Mouse (Mus musculus): ENCODE measurements at regions not wholly inside any gene's neighbourhood (a gene's known extent, or its start where the extent isn't known, plus 50 kb on each side); places are given as distances from the start of the nearest gene placed in this dataset.

- no peaks in the 10 kb centered on the region for H3K36me3 ChIP-seq (ENCODE audit: control insufficient read depth, insufficient read depth, low read length)
- WGBS = 87% methylated on average over 10 of the region's 10 CpGs
- H3K4me3 ChIP-seq (ENCODE audit: control insufficient read depth, insufficient read depth, low read length) = no peak overlapping the region
- H3K27ac ChIP-seq (ENCODE audit: control insufficient read depth, insufficient read depth, low read length) = no peak overlapping the region
- TF ChIP-seq POLR2A (IDR thresholded peaks at IDR 0.05; ENCODE audit: control insufficient read depth, extremely low read depth, insufficient read depth, low read length, poor library complexity) = no peak
- H3K27me3 ChIP-seq (ENCODE audit: control insufficient read depth, insufficient read depth, low read length) = no peaks in the 10 kb centered on the region
- no peaks in the 10 kb centered on the region for H3K4me1 ChIP-seq (replicated peaks; ENCODE audit: control insufficient read depth, insufficient read depth, low read length)
- no peak for DNase-seq
These were observed 236.2 kb upstream of the Msx2 start for GRCm38 (mm10) chr13:53709062-53709461.

GRCm38 (mm10) chr13:53707548-53707947 is 234.7 kb upstream of the Msx2 start:
- WGBS = 90% methylated on average over 17 of the region's 17 CpGs
- H3K36me3 ChIP-seq (ENCODE audit: control insufficient read depth, insufficient read depth, low read length) = no peaks in the 10 kb centered on the region
- no peak for DNase-seq
- H3K27me3 ChIP-seq (ENCODE audit: control insufficient read depth, insufficient read depth, low read length) = no peaks in the 10 kb centered on the region
- TF ChIP-seq POLR2A (IDR thresholded peaks at IDR 0.05; ENCODE audit: control insufficient read depth, extremely low read depth, insufficient read depth, low read length, poor library complexity) (no peak), CTCF (IDR thresholded peaks at IDR 0.05; ENCODE audit: borderline replicate concordance, control insufficient read depth, extremely low read depth, insufficient read depth, low read length, poor library complexity) (no peak)
- H3K27ac ChIP-seq (ENCODE audit: control insufficient read depth, insufficient read depth, low read length) = no peak overlapping the region
- no peak overlapping the region for H3K4me3 ChIP-seq (ENCODE audit: control insufficient read depth, insufficient read depth, low read length)
- no peaks in the 10 kb centered on the region for H3K4me1 ChIP-seq (replicated peaks; ENCODE audit: control insufficient read depth, insufficient read depth, low read length)

- H3K27ac ChIP-seq (ENCODE audit: control insufficient read depth, insufficient read depth, low read length) = no peak overlapping the region
- H3K27me3 ChIP-seq (ENCODE audit: control insufficient read depth, insufficient read depth, low read length) = no peaks in the 10 kb centered on the region
- no peak for TF ChIP-seq POLR2A (IDR thresholded peaks at IDR 0.05; ENCODE audit: control insufficient read depth, extremely low read depth, insufficient read depth, low read length, poor library complexity)
- TF ChIP-seq CTCF (IDR thresholded peaks at IDR 0.05; ENCODE audit: borderline replicate concordance, control insufficient read depth, extremely low read depth, insufficient read depth, low read length, poor library complexity) = no peak
- WGBS = 80% methylated on average over 11 of the region's 11 CpGs
- no peak overlapping the region for H3K4me3 ChIP-seq (ENCODE audit: control insufficient read depth, insufficient read depth, low read length)
- no peak for DNase-seq
- H3K4me1 ChIP-seq (replicated peaks; ENCODE audit: control insufficient read depth, insufficient read depth, low read length) = no peaks in the 10 kb centered on the region
- H3K36me3 ChIP-seq (ENCODE audit: control insufficient read depth, insufficient read depth, low read length) = no peaks in the 10 kb centered on the region
These were observed 231.2 kb upstream of the Msx2 start for GRCm38 (mm10) chr13:53704104-53704503.

- H3K27ac ChIP-seq (ENCODE audit: control insufficient read depth, insufficient read depth, low read length) = no peak overlapping the region
- H3K27me3 ChIP-seq (ENCODE audit: control insufficient read depth, insufficient read depth, low read length) = no peaks in the 10 kb centered on the region
- DNase-seq = no peak
- H3K4me1 ChIP-seq (replicated peaks; ENCODE audit: control insufficient read depth, insufficient read depth, low read length) = no peaks in the 10 kb centered on the region
- H3K4me3 ChIP-seq (ENCODE audit: control insufficient read depth, insufficient read depth, low read length) = no peak overlapping the region
- H3K36me3 ChIP-seq (ENCODE audit: control insufficient read depth, insufficient read depth, low read length) = no peaks in the 10 kb centered on the region
- no peak for TF ChIP-seq CTCF (IDR thresholded peaks at IDR 0.05; ENCODE audit: borderline replicate concordance, control insufficient read depth, extremely low read depth, insufficient read depth, low read length, poor library complexity)
- no peak for TF ChIP-seq POLR2A (IDR thresholded peaks at IDR 0.05; ENCODE audit: control insufficient read depth, extremely low read depth, insufficient read depth, low read length, poor library complexity)
- 84% methylated on average over 3 of the region's 3 CpGs for WGBS
These were observed 227.4 kb upstream of the Msx2 start for GRCm38 (mm10) chr13:53700236-53700635.

GRCm38 (mm10) chr13:53697954-53698353 is 225.1 kb upstream of the Msx2 start:
- H3K4me3 ChIP-seq (ENCODE audit: control insufficient read depth, insufficient read depth, low read length) = no peak overlapping the region
- no peaks in the 10 kb centered on the region for H3K4me1 ChIP-seq (replicated peaks; ENCODE audit: control insufficient read depth, insufficient read depth, low read length)
- H3K36me3 ChIP-seq (ENCODE audit: control insufficient read depth, insufficient read depth, low read length) = no peaks in the 10 kb centered on the region
- DNase-seq = no peak
- no peaks in the 10 kb centered on the region for H3K27me3 ChIP-seq (ENCODE audit: control insufficient read depth, insufficient read depth, low read length)
- no peak overlapping the region for H3K27ac ChIP-seq (ENCODE audit: control insufficient read depth, insufficient read depth, low read length)
- WGBS = 85% methylated on average over 6 of the region's 6 CpGs
- no peak for TF ChIP-seq POLR2A (IDR thresholded peaks at IDR 0.05; ENCODE audit: control insufficient read depth, extremely low read depth, insufficient read depth, low read length, poor library complexity)

- no peaks in the 10 kb centered on the region for H3K36me3 ChIP-seq (ENCODE audit: control insufficient read depth, insufficient read depth, low read length)
- H3K27me3 ChIP-seq (ENCODE audit: control insufficient read depth, insufficient read depth, low read length) = no peaks in the 10 kb centered on the region
- no peak overlapping the region for H3K27ac ChIP-seq (ENCODE audit: control insufficient read depth, insufficient read depth, low read length)
- DNase-seq = no peak
- no peak overlapping the region for H3K4me3 ChIP-seq (ENCODE audit: control insufficient read depth, insufficient read depth, low read length)
- 65% methylated on average over 3 of the region's 3 CpGs for WGBS
- TF ChIP-seq CTCF (IDR thresholded peaks at IDR 0.05; ENCODE audit: borderline replicate concordance, control insufficient read depth, extremely low read depth, insufficient read depth, low read length, poor library complexity) (no peak), POLR2A (IDR thresholded peaks at IDR 0.05; ENCODE audit: control insufficient read depth, extremely low read depth, insufficient read depth, low read length, poor library complexity) (no peak)
- H3K4me1 ChIP-seq (replicated peaks; ENCODE audit: control insufficient read depth, insufficient read depth, low read length) = no peaks in the 10 kb centered on the region
These were observed 222.5 kb upstream of the Msx2 start for GRCm38 (mm10) chr13:53695385-53695784.

GRCm38 (mm10) chr13:53688934-53689333 is 216.1 kb upstream of the Msx2 start:
- Histone ChIP-seq H3K36me3 (ENCODE audit: control insufficient read depth, insufficient read depth, low read length) (no peaks in the 10 kb centered on the region), H3K4me3 (ENCODE audit: control insufficient read depth, insufficient read depth, low read length) (no peak overlapping the region), H3K27ac (ENCODE audit: control insufficient read depth, insufficient read depth, low read length) (no peak overlapping the region), H3K4me1 (replicated peaks; ENCODE audit: control insufficient read depth, insufficient read depth, low read length) (no peaks in the 10 kb centered on the region), H3K27me3 (ENCODE audit: control insufficient read depth, insufficient read depth, low read length) (no peaks in the 10 kb centered on the region)
- 45% methylated on average over 8 of the region's 8 CpGs for WGBS
- TF ChIP-seq POLR2A (IDR thresholded peaks at IDR 0.05; ENCODE audit: control insufficient read depth, extremely low read depth, insufficient read depth, low read length, poor library complexity) = no peak
- TF ChIP-seq CTCF (IDR thresholded peaks at IDR 0.05; ENCODE audit: borderline replicate concordance, control insufficient read depth, extremely low read depth, insufficient read depth, low read length, poor library complexity) = no peak
- DNase-seq = no peak

Data from thymus, adult 2 months (tissue).